Mouse (Mus musculus): ENCODE measurements around the gene Vmn1r23.
"Not testable (repeated sequence)": the region's sequence is repeated elsewhere in the genome, so short reads cannot be mapped to it uniquely, and the experiment has no call there.

Gene Vmn1r23

DNA sequence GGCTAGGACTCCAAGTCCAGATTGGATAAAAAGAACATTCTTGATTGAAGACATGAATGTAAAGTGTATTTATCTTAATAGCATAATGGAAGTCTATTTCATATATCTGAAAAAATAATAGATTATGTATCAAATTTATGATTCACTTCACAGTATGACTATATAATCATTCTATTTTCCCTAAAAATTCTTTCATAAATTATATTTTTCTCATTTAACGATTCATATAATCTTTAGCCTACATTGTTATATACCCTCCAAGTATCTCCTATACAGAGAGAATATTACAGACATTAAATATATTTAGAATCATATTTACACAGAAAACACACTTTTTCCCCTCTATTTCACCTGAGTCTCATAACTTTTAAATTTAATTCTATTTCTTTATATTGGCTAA, at the start of gene Vmn1r23:
Gene Vmn1r23 (minus strand): TSS at position 101 of the 400 bp plus-strand sequence.
- DNase-seq = no peak

DNA sequence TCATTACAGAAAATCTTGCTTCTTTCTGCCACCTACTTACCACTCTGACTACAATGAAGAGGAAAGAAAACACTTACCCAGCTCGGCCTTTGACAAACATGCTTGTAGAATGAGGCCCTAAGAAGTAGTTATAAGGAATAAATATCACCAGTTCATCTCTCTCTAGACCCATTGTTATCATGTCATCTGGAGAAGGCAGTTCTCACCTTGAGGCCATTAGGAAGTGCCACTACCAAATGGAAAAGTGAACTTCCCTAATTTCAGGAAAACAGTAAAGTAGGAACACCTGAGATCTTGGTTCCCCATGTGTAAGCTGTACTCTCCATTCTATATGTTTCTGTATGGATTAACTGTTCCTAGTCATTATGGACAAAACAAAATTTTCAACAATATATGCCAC, 34.8 kb upstream of the Vmn1r23 start, which contains the start of gene Vmn1r24:
Gene Vmn1r24 (minus strand): TSS at position 101 of the 400 bp plus-strand sequence.
- not testable (repeated sequence) for DNase-seq

DNA sequence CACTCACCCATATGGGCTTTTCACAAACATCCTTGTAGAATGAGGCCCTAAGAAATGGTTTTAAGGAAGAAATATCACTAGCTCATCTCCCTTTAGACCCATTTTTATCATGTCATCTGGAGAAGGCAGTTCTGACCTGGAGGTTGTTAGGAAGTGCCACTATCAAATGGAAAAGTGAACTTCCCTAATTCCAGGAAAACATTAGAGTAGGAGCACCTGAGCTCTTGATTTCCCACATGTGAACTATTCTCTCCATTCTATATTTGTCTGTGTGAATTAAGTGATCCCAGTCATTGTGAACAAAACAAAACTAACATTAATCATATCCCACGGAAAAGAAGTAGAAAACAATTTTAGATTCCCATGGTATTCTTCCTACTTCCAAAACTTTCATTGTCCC, 18.7 kb downstream of the Vmn1r23 start, which contains the start of gene Vmn1r22:
Gene Vmn1r22 (minus strand): TSS at position 101 of the 400 bp plus-strand sequence.
- DNase-seq = no peak

All from cerebellum, adult 11-12 months (tissue).